ENCODE assay signal across 17 mouse cellular contexts in genomic region chr11:112834245-112835005, GRCm38 (mm10). TPM values are rescaled to one million over a fixed set of nuclear protein-coding genes. Genes with fewer than 3 reads are reported as not detected.
DNase-seq lines count a peak whose midpoint lies in the region; ATAC-seq and TF ChIP-seq lines count a peak whose summit lies in the region.
"Had no signal": no experiment of that assay in that cellular context is flagged by ENCODE, and none has a peak within 500 bp of the region (broad histone marks: within the 10 kb centered on the region; RNA-seq: fewer than 3 reads in every experiment).

No protein-coding gene starts in this region.

- no peaks in the 10 kb centered on the region for H3K9me3 ChIP-seq in embryonic facial prominence, embryonic 10.5 days
- H3K9me3 ChIP-seq in limb, embryonic 12.5 days: no peaks in the 10 kb centered on the region
- H3K9me3 ChIP-seq: neural tube, embryonic 13.5 days had no signal

- H3K4me1 ChIP-seq in embryonic facial prominence, embryonic 10.5 days: peaks cover 36% of the 10 kb centered on the region
- H3K4me1 ChIP-seq in limb, embryonic 12.5 days (replicated peaks): peaks cover 14% of the 10 kb centered on the region

- no peaks in the 10 kb centered on the region for H3K36me3 ChIP-seq in embryonic facial prominence, embryonic 10.5 days (replicated peaks)
- no peaks in the 10 kb centered on the region for H3K36me3 ChIP-seq in limb, embryonic 12.5 days
- H3K36me3 ChIP-seq: G1E; neural tube, embryonic 13.5 days had no signal

- no peak overlapping the region for H3K4me2 ChIP-seq in limb, embryonic 12.5 days
- H3K4me2 ChIP-seq: lung, embryonic 14.5 days; neural tube, embryonic 13.5 days had no signal

- no peak overlapping the region for H3K9ac ChIP-seq in limb, embryonic 12.5 days (replicated peaks)
- H3K9ac ChIP-seq: forebrain, postnatal 0 days; lung, embryonic 14.5 days; neural tube, embryonic 13.5 days had no signal

- DNase-seq in layer of hippocampus, adult 2 months (ENCODE audit: low spot score in 2 of 2): peak; percentile 18 to 32
- no peak for DNase-seq in layer of hippocampus, postnatal 14 days (ENCODE audit: low spot score in 2 of 2)
- DNase-seq in NIH3T3 (ENCODE audit: low read depth): peak; percentile 75
- DNase-seq in embryonic facial prominence, embryonic 10.5 days (ENCODE audit: low spot score): no peak
- DNase-seq in gastrocnemius, postnatal 10 days: no peak
- DNase-seq: cerebellum, adult 18-20 months; cerebellum, postnatal 36 days; forebrain, postnatal 0 days; gastrocnemius, adult 2 months had no signal

- WGBS in embryonic facial prominence, embryonic 10.5 days: 63% methylated on average over 11 of the region's 11 CpGs
- 62% methylated on average over 11 of the region's 11 CpGs for WGBS in limb, embryonic 12.5 days

- H3K27me3 ChIP-seq in embryonic facial prominence, embryonic 10.5 days (replicated peaks; ENCODE audit: low read depth, poor library complexity, severe bottlenecking): no peaks in the 10 kb centered on the region
- H3K27me3 ChIP-seq in limb, embryonic 12.5 days: no peaks in the 10 kb centered on the region
- H3K27me3 ChIP-seq: neural tube, embryonic 13.5 days had no signal

- TF ChIP-seq CTCF in layer of hippocampus, adult 2 months (conservative IDR thresholded peaks at IDR 0.05): no peak

- ATAC-seq in limb, embryonic 12.5 days (ENCODE audit: insufficient number of reproducible peaks, insufficient read depth, low FRiP score, low TSS enrichment, low read depth): no peak
- no peak for ATAC-seq in monocyte, adult 5-6 weeks (replicated peaks; ENCODE audit: insufficient number of reproducible peaks, low FRiP score, low TSS enrichment, poor library complexity, severe bottlenecking)
- ATAC-seq: CD4-positive, CD25-positive, alpha-beta regulatory T cell, adult 4 months; forebrain, postnatal 0 days had no signal

- H3K27ac ChIP-seq in layer of hippocampus, adult 2 months: 0 out of 2 replicates have a peak overlapping the region, but pooled peaks have one; percentile 32
- peak overlapping the region; percentile 4; the same call in 1 of the 2 replicates for H3K27ac ChIP-seq in embryonic facial prominence, embryonic 10.5 days (replicated peaks)
- peak overlapping the region; percentile 45; the same call in 1 of the 2 replicates for H3K27ac ChIP-seq in limb, embryonic 12.5 days
- H3K27ac ChIP-seq: gastrocnemius, adult 2 months; neural tube, embryonic 13.5 days had no signal

- H3K4me3 ChIP-seq in layer of hippocampus, adult 2 months: no peak overlapping the region
- no peak overlapping the region for H3K4me3 ChIP-seq in embryonic facial prominence, embryonic 10.5 days
- no peak overlapping the region for H3K4me3 ChIP-seq in limb, embryonic 12.5 days (replicated peaks)
- H3K4me3 ChIP-seq: erythroblast, embryonic 14.5 days; gastrocnemius, adult 2 months; neural tube, embryonic 13.5 days had no signal

RNA-seq across cellular contexts. Expression of gene Sox9, which starts 52.4 kb away (rescaled TPM):
- 10 to 100 TPM; 27.7 to 31.5 TPM for total RNA-seq in layer of hippocampus, adult 2 months (2021)
- 10 to 100 TPM; 26.3 to 29.2 TPM for total RNA-seq in layer of hippocampus, postnatal 14 days (2021)
- 108 and 112 TPM in 2 replicates for polyA plus RNA-seq in embryonic facial prominence, embryonic 10.5 days (2016; fragmentation: Nextera tagmentation; extraction: Ambion mirVana)
- polyA plus RNA-seq in limb, embryonic 12.5 days (2016; fragmentation: Nextera tagmentation; extraction: Ambion mirVana): 245 and 252 TPM in 2 replicates
- total RNA-seq in monocyte, adult 5-6 weeks (2017): not detected in 3 replicates
- 1 to 10 TPM; 2.1 to 2.7 TPM for total RNA-seq in gastrocnemius, postnatal 10 days (2021)
- total RNA-seq: megakaryocyte progenitor cell, adult 5-6 weeks had no signal
- polyA plus RNA-seq: CD4-positive, CD25-positive, alpha-beta regulatory T cell, adult 4 months; erythroblast, embryonic 14.5 days; G1E had no signal

Comparison
In these comparisons a context has a peak if more than half of its experiments do, and no peak if none do; other contexts are left out.
1. DNase-seq: peak in layer of hippocampus, adult 2 months (2 of 2) and NIH3T3 (single experiment); none in layer of hippocampus, postnatal 14 days (0 of 2), embryonic facial prominence, embryonic 10.5 days (single experiment) and gastrocnemius, postnatal 10 days (single experiment).
2. RNA of gene Sox9, which starts 52.4 kb away (total RNA-seq): 27.7 to 31.5 TPM in layer of hippocampus, adult 2 months and 26.3 to 29.2 TPM in layer of hippocampus, postnatal 14 days; 2.1 to 2.7 TPM in gastrocnemius, postnatal 10 days and not detected in monocyte, adult 5-6 weeks; every median in the first group is over 4 times any median in the second.
3. Peak in every context shown above with its lines, with median percentiles within 50 percentile points of each other: H3K27ac ChIP-seq.